ENCODE assay signal across 23 mouse cellular contexts in the genomic region with DNA sequence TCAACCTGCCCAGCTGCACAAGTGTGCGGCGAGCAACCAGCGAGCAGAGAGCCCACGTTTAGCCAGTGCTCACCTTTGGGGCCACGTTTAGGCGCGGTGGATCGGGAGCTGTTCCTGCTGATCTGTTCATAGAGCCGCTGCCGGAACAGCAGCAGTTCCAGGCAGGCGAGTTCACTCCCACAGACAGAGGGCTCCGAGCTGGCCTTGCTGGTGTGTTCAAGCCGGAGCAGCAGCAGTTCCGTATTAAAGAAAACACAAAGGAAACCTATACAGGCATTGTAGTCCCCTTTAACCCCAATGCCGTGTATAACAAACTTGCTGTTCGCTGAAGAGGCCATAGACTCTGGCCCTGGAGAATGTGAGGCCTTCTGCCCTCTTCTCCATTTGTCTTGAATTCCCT. TPM values are rescaled to one million over a fixed set of nuclear protein-coding genes. Genes with fewer than 3 reads are reported as not detected.
"Had no signal": no experiment of that assay in that cellular context is flagged by ENCODE, and none has a peak within 500 bp of the region (broad histone marks: within the 10 kb centered on the region; RNA-seq: fewer than 3 reads in every experiment).

No protein-coding gene starts in this region.

- H3K9me3 ChIP-seq: lung, embryonic 15.5 days; midbrain, embryonic 13.5 days; midbrain, embryonic 15.5 days; neural tube, embryonic 12.5 days; stomach, embryonic 15.5 days had no signal

- ATAC-seq: lung, postnatal 0 days; midbrain, embryonic 13.5 days; midbrain, embryonic 15.5 days had no signal

- H3K27me3 ChIP-seq: lung, embryonic 15.5 days; midbrain, embryonic 13.5 days; midbrain, embryonic 15.5 days; neural tube, embryonic 12.5 days; stomach, embryonic 15.5 days had no signal

- H3K4me3 ChIP-seq: lung, embryonic 15.5 days; midbrain, embryonic 13.5 days; midbrain, embryonic 15.5 days; neural tube, embryonic 12.5 days; stomach, embryonic 15.5 days had no signal

- H3K4me2 ChIP-seq: lung, embryonic 15.5 days; midbrain, embryonic 11.5 days; midbrain, embryonic 13.5 days; midbrain, embryonic 15.5 days; neural tube, embryonic 12.5 days; stomach, embryonic 15.5 days had no signal

- H3K36me3 ChIP-seq: lung, embryonic 15.5 days; midbrain, embryonic 13.5 days; midbrain, embryonic 15.5 days; neural tube, embryonic 12.5 days; stomach, embryonic 15.5 days had no signal

- H3K4me1 ChIP-seq: lung, embryonic 15.5 days; midbrain, embryonic 15.5 days; stomach, embryonic 15.5 days had no signal

- DNase-seq: lung, adult 2 months; lung, postnatal 14 days; lung, postnatal 36 days; right cerebral cortex, postnatal 14 days; thymus, adult 18-20 months; thymus, postnatal 14 days; thymus, postnatal 36 days had no signal

- H3K9ac ChIP-seq: lung, embryonic 15.5 days; midbrain, embryonic 13.5 days; midbrain, embryonic 15.5 days; neural tube, embryonic 12.5 days; stomach, embryonic 15.5 days had no signal

- H3K27ac ChIP-seq: lung, embryonic 15.5 days; macrophage; midbrain, embryonic 13.5 days; midbrain, embryonic 15.5 days; neural tube, embryonic 12.5 days; stomach, embryonic 15.5 days; stomach, postnatal 0 days had no signal

RNA-seq across cellular contexts. Expression of a gene that starts 29.7 kb away (rescaled TPM):
- total RNA-seq: megakaryocyte progenitor cell, adult 5-6 weeks; midbrain, postnatal 0 days; monocyte, adult 5-6 weeks; neutrophil, adult 5-6 weeks had no signal
- polyA plus RNA-seq: lung, adult 2 months; lung, embryonic 15.5 days; lung, postnatal 0 days; macrophage; midbrain, embryonic 11.5 days; midbrain, embryonic 13.5 days; midbrain, embryonic 15.5 days; midbrain, postnatal 0 days; neural tube, embryonic 14.5 days; spleen, adult 2 months; stomach, embryonic 15.5 days; stomach, postnatal 0 days; thymus, postnatal 0 days had no signal
